Mouse (Mus musculus): ENCODE measurements around the gene Celsr1. TPM values are rescaled to one million over a fixed set of nuclear protein-coding genes. Genes with fewer than 3 reads are reported as not detected.

The Celsr1 gene
- polyA plus RNA-seq, 1 experiment: 0.06 TPM

- Histone ChIP-seq H3K36me3 (ENCODE audit: control insufficient read depth, insufficient read depth) (no peaks in the 10 kb centered on the region), H3ac (ENCODE audit: control insufficient read depth, insufficient read length) (no peak overlapping the region), H3K79me2 (ENCODE audit: control insufficient read depth, insufficient read depth) (no peaks in the 10 kb centered on the region), H3K4me3 (no peak overlapping the region), H3K4me2 (ENCODE audit: low read depth) (no peak overlapping the region), H3K27me3 (ENCODE audit: control insufficient read depth, insufficient read depth, insufficient read length) (peaks cover 49% of the 10 kb centered on the region)
- TF ChIP-seq MAX (IDR thresholded peaks at IDR 0.05; ENCODE audit: low read depth) (no peak), USF1 (IDR thresholded peaks at IDR 0.05; ENCODE audit: low read depth) (no peak), MYOG (IDR thresholded peaks at IDR 0.05; ENCODE audit: control insufficient read depth in 1 of 3, insufficient read depth in 1 of 3, insufficient read length in 2 of 3, low read depth in 2 of 3) (no peak), E2F4 (IDR thresholded peaks at IDR 0.05; ENCODE audit: insufficient read depth) (no peak), POLR2AphosphoS2 (IDR thresholded peaks at IDR 0.05; ENCODE audit: insufficient read length, low read depth) (no peak), TCF12 (IDR thresholded peaks at IDR 0.05; ENCODE audit: insufficient read depth, poor library complexity, severe bottlenecking) (no peak), POLR2A (IDR thresholded peaks at IDR 0.05; ENCODE audit: insufficient read length, low read depth) (no peak), SRF (IDR thresholded peaks at IDR 0.05; ENCODE audit: control insufficient read depth, insufficient read length, low read depth) (no peak), TCF3 (IDR thresholded peaks at IDR 0.05; ENCODE audit: insufficient read length, low read depth) (no peak), CEBPB (IDR thresholded peaks at IDR 0.05; ENCODE audit: insufficient read depth, poor library complexity, severe bottlenecking) (no peak), MYOD1 (IDR thresholded peaks at IDR 0.05; ENCODE audit: control insufficient read depth in 1 of 3, insufficient read length in 2 of 3, low read depth in 2 of 3) (no peak), REST (IDR thresholded peaks at IDR 0.05; ENCODE audit: insufficient read depth, insufficient read length) (no peak)
These were observed 37.4 kb downstream of the Celsr1 start for GRCm38 (mm10) chr15:85996031-85996765.

- Histone ChIP-seq H3K79me2 (ENCODE audit: control insufficient read depth, insufficient read depth) (no peaks in the 10 kb centered on the region), H3ac (ENCODE audit: control insufficient read depth, insufficient read length) (no peak overlapping the region), H3K27me3 (ENCODE audit: control insufficient read depth, insufficient read depth, insufficient read length) (peaks cover 37% of the 10 kb centered on the region), H3K4me3 (no peak overlapping the region), H3K36me3 (ENCODE audit: control insufficient read depth, insufficient read depth) (no peaks in the 10 kb centered on the region), H3K4me2 (ENCODE audit: low read depth) (no peak overlapping the region)
- TF ChIP-seq SRF (IDR thresholded peaks at IDR 0.05; ENCODE audit: control insufficient read depth, insufficient read length, low read depth): no peak
- no peak for TF ChIP-seq CEBPB (IDR thresholded peaks at IDR 0.05; ENCODE audit: insufficient read depth, poor library complexity, severe bottlenecking)
- TF ChIP-seq MYOD1 (IDR thresholded peaks at IDR 0.05; ENCODE audit: control insufficient read depth in 1 of 3, insufficient read length in 2 of 3, low read depth in 2 of 3): no peak
- TF ChIP-seq REST (IDR thresholded peaks at IDR 0.05; ENCODE audit: insufficient read depth, insufficient read length): no peak
- no peak for TF ChIP-seq USF1 (IDR thresholded peaks at IDR 0.05; ENCODE audit: low read depth)
- no peak for TF ChIP-seq TCF12 (IDR thresholded peaks at IDR 0.05; ENCODE audit: insufficient read depth, poor library complexity, severe bottlenecking)
- no peak for TF ChIP-seq E2F4 (IDR thresholded peaks at IDR 0.05; ENCODE audit: insufficient read depth)
- no peak for TF ChIP-seq POLR2A (IDR thresholded peaks at IDR 0.05; ENCODE audit: insufficient read length, low read depth)
- TF ChIP-seq MAX (IDR thresholded peaks at IDR 0.05; ENCODE audit: low read depth): no peak
- TF ChIP-seq MYOG (IDR thresholded peaks at IDR 0.05; ENCODE audit: control insufficient read depth in 1 of 3, insufficient read depth in 1 of 3, insufficient read length in 2 of 3, low read depth in 2 of 3): no peak
- TF ChIP-seq TCF3 (IDR thresholded peaks at IDR 0.05; ENCODE audit: insufficient read length, low read depth): no peak
- TF ChIP-seq POLR2AphosphoS2 (IDR thresholded peaks at IDR 0.05; ENCODE audit: insufficient read length, low read depth): no peak
These were observed 38.5 kb downstream of the Celsr1 start for GRCm38 (mm10) chr15:85994906-85995608.

- Histone ChIP-seq H3K36me3 (ENCODE audit: control insufficient read depth, insufficient read depth) (no peaks in the 10 kb centered on the region), H3K4me2 (ENCODE audit: low read depth) (no peak overlapping the region), H3K79me2 (ENCODE audit: control insufficient read depth, insufficient read depth) (no peaks in the 10 kb centered on the region), H3K27me3 (ENCODE audit: control insufficient read depth, insufficient read depth, insufficient read length) (peaks cover 30% of the 10 kb centered on the region), H3ac (ENCODE audit: control insufficient read depth, insufficient read length) (no peak overlapping the region), H3K4me3 (no peak overlapping the region)
- TF ChIP-seq USF1 (IDR thresholded peaks at IDR 0.05; ENCODE audit: low read depth): no peak
- TF ChIP-seq TCF3 (IDR thresholded peaks at IDR 0.05; ENCODE audit: insufficient read length, low read depth): no peak
- no peak for TF ChIP-seq POLR2A (IDR thresholded peaks at IDR 0.05; ENCODE audit: insufficient read length, low read depth)
- no peak for TF ChIP-seq POLR2AphosphoS2 (IDR thresholded peaks at IDR 0.05; ENCODE audit: insufficient read length, low read depth)
- no peak for TF ChIP-seq MYOG (IDR thresholded peaks at IDR 0.05; ENCODE audit: control insufficient read depth in 1 of 3, insufficient read depth in 1 of 3, insufficient read length in 2 of 3, low read depth in 2 of 3)
- TF ChIP-seq SRF (IDR thresholded peaks at IDR 0.05; ENCODE audit: control insufficient read depth, insufficient read length, low read depth): no peak
- TF ChIP-seq TCF12 (IDR thresholded peaks at IDR 0.05; ENCODE audit: insufficient read depth, poor library complexity, severe bottlenecking): no peak
- TF ChIP-seq MYOD1 (IDR thresholded peaks at IDR 0.05; ENCODE audit: control insufficient read depth in 1 of 3, insufficient read length in 2 of 3, low read depth in 2 of 3): no peak
- no peak for TF ChIP-seq REST (IDR thresholded peaks at IDR 0.05; ENCODE audit: insufficient read depth, insufficient read length)
- TF ChIP-seq E2F4 (IDR thresholded peaks at IDR 0.05; ENCODE audit: insufficient read depth): no peak
- TF ChIP-seq CEBPB (IDR thresholded peaks at IDR 0.05; ENCODE audit: insufficient read depth, poor library complexity, severe bottlenecking): no peak
- TF ChIP-seq MAX (IDR thresholded peaks at IDR 0.05; ENCODE audit: low read depth): no peak
These were observed 39.5 kb downstream of the Celsr1 start for GRCm38 (mm10) chr15:85993931-85994583.

- H3K79me2 ChIP-seq (ENCODE audit: control insufficient read depth, insufficient read depth): no peaks in the 10 kb centered on the region
- H3ac ChIP-seq (ENCODE audit: control insufficient read depth, insufficient read length): no peak overlapping the region
- TF ChIP-seq CEBPB (IDR thresholded peaks at IDR 0.05; ENCODE audit: insufficient read depth, poor library complexity, severe bottlenecking) (no peak), REST (IDR thresholded peaks at IDR 0.05; ENCODE audit: insufficient read depth, insufficient read length) (no peak), POLR2AphosphoS2 (IDR thresholded peaks at IDR 0.05; ENCODE audit: insufficient read length, low read depth) (no peak), USF1 (IDR thresholded peaks at IDR 0.05; ENCODE audit: low read depth) (no peak)
- no peak overlapping the region for H3K4me3 ChIP-seq
- H3K27me3 ChIP-seq (ENCODE audit: control insufficient read depth, insufficient read depth, insufficient read length): peaks cover 32% of the 10 kb centered on the region
- H3K4me2 ChIP-seq (ENCODE audit: low read depth): no peak overlapping the region
- H3K36me3 ChIP-seq (ENCODE audit: control insufficient read depth, insufficient read depth): no peaks in the 10 kb centered on the region
These were observed 40.2 kb downstream of the Celsr1 start for GRCm38 (mm10) chr15:85993386-85993785.

All from myocyte (in vitro differentiated cells).